Mouse (Mus musculus) c-Kit-positive CD71-negative TER-119-negative erythroid progenitor cells, embryonic 14.5 days (primary cell): ENCODE results near the gene Rab17.

Source experiments
- DNase-seq: peaks from one replicate; pipeline ENCODE4 v3.0.0-alpha.2; 2013; ENCODE audit warnings: low read depth

Gene Rab17

DNA sequence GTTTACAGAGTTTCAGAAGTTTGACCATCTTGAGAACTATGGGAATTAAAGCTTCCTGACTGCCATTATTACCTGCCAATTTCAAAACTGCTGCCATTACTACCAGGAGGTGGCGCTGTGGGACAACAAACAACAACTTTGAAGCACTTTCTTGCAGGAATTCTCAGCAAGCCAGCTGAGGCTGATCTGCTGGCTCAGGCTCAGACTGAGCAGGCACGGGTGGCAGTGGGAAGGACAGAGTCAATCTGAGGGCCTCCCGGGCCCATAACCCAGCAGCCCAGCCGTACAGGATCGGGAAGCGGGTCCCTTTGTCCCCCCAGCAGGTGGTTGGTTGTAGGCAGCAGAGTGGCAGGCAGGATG, 40.9 kb downstream of the Rab17 start:
- peak; percentile 81 for DNase-seq

DNA sequence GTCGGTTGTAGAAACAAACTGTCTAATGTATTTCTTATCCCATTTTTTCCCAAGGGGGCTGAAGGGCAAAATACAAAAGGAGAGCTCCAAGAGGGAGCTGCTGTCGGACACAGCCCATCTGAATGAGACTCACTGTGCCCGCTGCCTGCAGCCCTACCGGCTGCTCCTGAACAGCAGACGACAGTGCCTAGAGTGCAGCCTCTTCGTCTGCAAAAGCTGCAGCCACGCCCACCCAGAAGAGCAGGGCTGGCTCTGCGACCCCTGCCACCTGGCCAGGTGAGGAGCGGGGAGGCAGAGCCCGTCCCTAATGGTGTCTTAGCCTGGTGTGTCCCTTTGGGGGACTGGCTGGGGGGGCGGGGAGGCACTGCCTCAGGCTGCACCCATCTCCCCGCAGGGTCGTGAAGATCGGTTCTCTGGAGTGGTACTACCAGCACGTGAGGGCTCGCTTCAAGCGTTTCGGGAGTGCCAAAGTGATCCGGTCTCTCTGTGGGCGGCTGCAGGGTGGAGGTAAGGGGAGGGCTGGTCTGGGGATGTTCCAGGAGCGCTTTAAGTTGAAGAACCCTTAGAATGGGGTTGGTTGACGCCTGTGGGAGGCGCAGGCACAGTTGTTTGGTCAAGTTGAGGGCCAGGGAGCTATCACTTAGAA, 41.4 kb downstream of the Rab17 start:
- no peak for DNase-seq

DNA sequence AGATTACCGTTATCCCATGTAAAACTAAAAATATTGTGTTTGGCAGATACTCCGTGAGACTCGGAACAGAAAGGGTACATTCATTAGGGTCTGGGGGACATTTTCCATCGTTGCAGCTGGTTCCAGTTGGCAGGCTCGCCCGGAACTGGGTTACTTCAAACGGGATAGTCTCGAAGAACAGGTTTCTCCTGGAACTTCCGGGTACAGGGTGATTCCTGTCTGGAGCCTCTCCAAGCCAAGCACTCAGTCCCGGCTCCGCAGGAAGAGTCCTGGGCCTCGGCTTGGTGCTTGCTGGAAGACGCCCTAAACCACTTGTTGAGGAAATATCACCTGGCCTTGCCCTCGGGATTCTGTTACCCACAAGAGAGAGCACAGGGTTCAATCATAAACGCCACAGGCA, 42.2 kb downstream of the Rab17 start:
- DNase-seq = no peak

DNA sequence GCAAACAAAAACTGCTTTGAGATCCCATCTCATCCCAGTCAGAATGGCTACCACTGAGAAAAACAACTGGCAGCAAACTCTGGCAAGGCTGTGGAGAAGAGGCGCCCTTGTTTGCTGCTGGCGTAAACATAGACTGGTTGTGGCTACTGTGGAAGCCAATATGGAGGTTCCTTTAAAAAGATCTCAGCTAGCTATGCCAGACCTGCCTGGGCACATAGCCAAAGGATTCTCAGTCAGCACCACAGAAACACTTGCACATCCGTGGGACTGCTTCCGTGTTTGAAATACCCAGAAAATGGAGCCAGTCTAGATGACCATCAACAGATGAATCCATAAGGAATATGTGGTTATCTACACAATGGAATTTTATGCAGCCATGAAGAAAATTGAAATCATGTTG, 43.4 kb downstream of the Rab17 start:
- no peak for DNase-seq

DNA sequence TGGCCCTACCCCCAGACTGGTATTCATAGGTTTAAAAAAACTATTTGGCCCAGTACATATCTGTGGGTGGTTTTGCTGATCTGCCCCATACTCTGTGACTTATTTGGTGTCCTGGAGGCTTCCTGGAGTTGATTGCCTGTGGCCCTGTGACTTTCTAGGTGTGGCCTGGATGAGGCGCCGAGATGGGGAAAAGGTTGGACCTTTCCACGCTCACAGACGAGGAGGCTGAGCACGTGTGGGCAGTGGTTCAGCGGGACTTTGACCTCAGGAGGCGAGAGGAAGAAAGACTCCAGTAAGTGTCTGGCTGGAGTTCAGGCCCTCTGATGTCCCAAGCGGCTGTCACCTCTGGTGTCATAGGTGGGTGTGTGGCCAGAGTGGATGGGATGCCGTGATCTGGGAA, 47.8 kb downstream of the Rab17 start:
- DNase-seq = no peak

DNA sequence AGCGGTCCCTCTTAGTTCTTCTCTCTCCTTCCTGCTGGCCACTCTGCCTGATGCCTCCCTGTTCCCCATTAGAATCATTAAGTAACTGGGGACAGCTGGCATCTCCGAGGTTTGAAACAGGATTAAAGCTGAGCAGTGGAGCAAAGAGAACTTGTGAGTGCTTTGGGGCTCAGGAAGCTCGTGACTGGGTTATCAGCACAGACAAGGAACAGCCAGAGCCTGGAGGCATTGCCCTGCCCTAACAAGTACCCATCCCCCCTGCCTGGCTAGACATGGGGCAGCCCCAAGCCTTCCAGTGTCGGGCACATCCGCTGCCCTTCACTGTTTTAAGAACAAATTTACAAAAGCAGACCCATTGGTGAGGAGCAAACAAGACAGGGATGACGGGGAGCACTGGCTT, 52.0 kb downstream of the Rab17 start:
- DNase-seq = no peak

DNA sequence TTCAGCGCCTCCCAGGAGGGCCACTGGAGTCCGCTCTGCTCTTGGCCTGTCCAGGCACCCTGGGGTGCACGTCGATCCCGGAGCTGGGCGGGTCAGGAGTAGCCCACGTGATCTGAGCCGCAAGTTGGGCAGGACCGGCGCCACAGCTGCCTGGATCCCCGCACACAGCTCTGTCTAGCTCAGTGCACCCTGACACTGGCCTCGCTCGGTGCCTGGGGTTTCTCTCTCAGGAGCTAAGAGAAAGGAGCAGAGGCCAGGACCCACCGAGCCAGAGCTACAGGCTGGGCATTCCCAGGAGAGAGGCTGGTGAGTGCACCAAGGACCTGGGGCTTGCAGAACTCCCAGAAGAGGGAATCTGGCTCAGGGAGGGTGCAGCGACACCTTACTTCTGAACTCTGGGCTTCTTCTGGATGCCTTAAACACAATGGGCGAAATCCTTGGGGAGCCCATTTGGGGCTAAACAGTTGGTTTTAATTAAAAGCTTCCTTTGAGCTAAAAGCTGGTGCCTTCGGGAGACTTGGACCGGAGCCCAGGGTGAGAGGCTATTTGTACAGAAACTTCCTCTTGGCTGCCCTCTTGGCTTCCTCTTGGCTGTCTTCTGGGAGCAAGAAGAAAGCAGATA, 54.4 kb downstream of the Rab17 start, which contains the start of gene Mlph:
TSS of gene Mlph (plus strand) at position 138 of the 622 bp plus-strand sequence.
- DNase-seq = no peak

DNA sequence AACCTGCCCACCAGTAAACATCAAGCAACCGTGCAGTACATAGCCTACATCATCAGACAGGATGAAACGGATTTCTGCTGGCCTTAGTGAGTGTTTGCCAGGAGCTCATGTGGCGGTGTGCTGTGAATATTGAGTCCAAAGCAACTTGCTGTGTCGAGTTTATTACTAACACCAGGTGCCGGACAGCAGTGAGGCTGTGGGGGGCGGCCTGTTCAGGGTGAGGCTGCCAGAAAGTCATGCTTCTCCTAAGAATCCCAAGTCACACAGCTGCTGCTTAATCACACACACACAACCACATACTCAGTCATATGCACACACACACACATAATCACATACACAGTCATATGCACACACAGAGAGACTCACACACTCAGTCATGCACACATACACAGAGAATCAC, 56.2 kb downstream of the Rab17 start:
- DNase-seq = no peak

DNA sequence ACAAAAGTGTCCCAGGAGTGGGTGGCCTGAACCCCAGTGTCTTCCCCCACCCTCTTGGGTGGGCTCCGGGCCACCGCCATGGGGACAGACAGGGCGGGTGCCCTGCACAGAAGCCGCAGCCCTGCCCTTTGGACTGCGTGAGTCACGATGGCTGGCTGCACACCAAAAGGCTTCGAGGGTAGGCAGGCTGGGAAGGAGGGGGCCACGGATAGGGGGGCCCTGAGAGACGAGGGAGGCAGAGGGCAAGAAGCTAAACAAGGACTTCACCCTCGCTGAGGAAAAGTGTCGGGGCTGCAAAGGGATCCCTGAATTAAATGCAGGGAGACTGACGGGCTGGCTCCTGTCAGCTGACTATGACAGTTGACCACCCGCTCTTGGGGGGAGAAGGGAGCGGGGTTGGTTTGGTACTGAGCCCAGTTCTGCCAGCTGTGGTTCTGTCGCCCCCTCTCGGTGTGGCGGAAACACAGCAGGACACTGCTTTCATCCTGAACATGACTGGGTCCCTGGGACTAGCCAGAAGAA, 59.8 kb downstream of the Rab17 start:
- DNase-seq = no peak

DNA sequence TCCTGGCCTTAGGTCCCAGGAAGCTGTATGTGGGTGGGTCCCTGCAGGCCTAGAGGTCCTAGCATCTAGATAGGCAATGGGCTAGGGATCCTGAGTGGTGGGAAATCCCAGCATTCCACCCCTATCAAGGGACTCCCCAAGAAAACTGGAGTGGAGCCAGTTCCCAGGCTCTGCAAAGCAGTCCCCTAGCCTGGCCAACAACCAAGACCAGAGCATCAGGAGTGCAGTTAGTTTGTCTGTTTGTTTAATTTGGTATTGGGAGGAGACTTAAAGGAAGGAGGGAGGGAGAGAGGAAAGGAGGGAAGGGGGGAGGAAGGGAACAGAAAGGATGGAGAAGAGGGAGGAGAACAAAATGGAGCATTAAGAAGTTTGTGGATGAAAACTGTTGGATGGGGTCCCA, 60.3 kb downstream of the Rab17 start:
- no peak for DNase-seq
